Mouse (Mus musculus) megakaryocyte, embryonic 14.5 days (primary cell): ENCODE data around the gene Adamts14.

ENCODE experiments used
- FLI1 ChIP-seq: IDR thresholded peaks from 2 replicates; pipeline ENCODE4 v1.6.1; 2012; ENCODE audit warnings: low read length, inconsistent platforms, mixed read lengths
- GATA1 ChIP-seq: IDR thresholded peaks from 3 replicates; pipeline ENCODE4 v1.6.1; 2012; ENCODE audit warnings: mixed read lengths, low read length, inconsistent platforms, borderline replicate concordance

DNA sequence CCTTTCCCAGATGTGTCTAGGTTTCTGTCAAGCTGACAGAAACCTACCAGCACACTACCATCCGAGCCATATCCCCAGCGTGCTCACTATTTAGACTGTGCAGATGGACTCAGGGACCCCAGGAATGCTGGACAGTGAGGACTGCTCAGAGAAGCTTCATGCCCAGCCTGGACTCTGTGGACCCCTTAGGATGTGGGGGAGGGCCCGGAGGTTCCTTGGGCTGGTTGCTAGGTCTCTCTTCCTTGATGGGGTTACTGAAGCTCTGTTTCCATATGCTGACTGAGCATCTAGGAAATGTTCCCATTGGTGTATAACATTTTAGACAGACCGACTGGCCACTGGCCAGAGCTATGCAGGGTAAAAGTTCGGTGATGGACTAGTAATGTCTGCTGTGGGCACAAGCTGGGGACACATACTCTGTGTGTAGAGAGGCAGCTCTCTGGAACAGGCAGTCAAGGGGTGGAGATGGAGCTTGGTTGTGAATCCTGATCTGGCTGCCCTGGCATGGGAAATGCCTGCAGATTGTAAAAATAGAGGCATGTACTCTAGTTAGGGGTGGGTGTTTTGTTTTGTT lies 77.4 kb downstream of the Adamts14 start:
- TF ChIP-seq FLI1, result no peak
- TF ChIP-seq GATA1, result no peak
